Mouse (Mus musculus) Patski (cell line): ENCODE data around the gene Txn2. TPM values are rescaled to one million over a fixed set of nuclear protein-coding genes. Genes with fewer than 3 reads are reported as not detected.

Experiments used
- ATAC-seq: fragments of 100-300 bp; one replicate; pipeline ENCODE4 v1.8.0; 2021
- CTCF ChIA-PET: fragments of 350-600 bp; sonication (Branson Sonifier 250); formaldehyde crosslinking; loops from one replicate; lab custom pipeline; 2022; ENCODE audit warnings: inconsistent platforms; lab: Charles Lee
- POLR2A ChIA-PET: fragments of 350-600 bp; sonication (Branson Sonifier 250); formaldehyde crosslinking; loops from one replicate; lab custom pipeline; 2022; ENCODE audit warnings: antibody characterized with exemption, inconsistent platforms; lab: Charles Lee
- DNase-seq: peaks from one replicate; pipeline ENCODE4 v3.0.0-alpha.2; 2011; ENCODE audit warnings: low read depth, low spot score
- H3K27me3 ChIP-seq: fragments of 371-371 bp; one replicate; pipeline ENCODE4 v1.5.1; 2021
- CTCF ChIP-seq: fragments of 100-300 bp; IDR thresholded peaks from one replicate; pipeline ENCODE4 v1.5.1; 2021
- in situ Hi-C: fragments of 300-500 bp; cut with MboI; formaldehyde crosslinking; loops from 3 replicates; pipeline ENCODE4 v1.11.1; 2018; ENCODE audit warnings: low pct_unique_long_range_greater_than_20kb, mixed read lengths
- polyA plus RNA-seq: library from polyadenylated mRNA; unstranded; gene quantifications from one replicate; pipeline ENCODE4 v1.2.3, GENCODE M21; 2021

The Txn2 gene
- polyA plus RNA-seq, 1 experiment from 2014 or later, result 181 TPM

DNA sequence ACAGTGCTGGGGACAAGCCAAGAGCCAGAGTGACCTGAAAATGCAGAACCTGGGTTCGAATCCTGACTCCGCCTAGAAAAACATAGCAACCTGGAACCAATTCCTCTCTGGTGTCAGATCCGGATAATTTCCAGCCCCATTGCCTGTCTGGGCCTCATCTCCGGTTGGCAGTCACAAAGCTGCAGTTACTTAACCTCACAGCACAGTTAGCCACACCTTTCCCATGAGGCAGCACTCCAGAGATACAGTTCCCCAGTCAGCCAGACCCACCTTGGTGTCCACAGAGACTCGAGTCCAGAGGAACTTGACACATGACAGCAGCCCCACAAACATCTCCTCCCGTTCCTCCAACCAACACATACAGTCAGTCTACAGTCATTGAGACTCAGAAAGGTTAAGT is 43.6 kb downstream of the Txn2 start:
- in situ Hi-C loops, result loop anchor here (5.0 kb wide), 1 partner anchor 38 kb away; no protein-coding TSS in a partner anchor
- POLR2A ChIA-PET, result interaction anchor here (0.5 to 1.6 kb wide), 3 partner anchors 53 to 495 kb away, joined by 3 to 4 read pairs (median 3); no protein-coding TSS in a partner anchor
- DNase-seq, result no peak
- TF ChIP-seq CTCF, result no peak
- H3K27me3 ChIP-seq, result no peaks in the 10 kb centered on the region
- CTCF ChIA-PET, result interaction anchor here (1.9 kb wide), 1 partner anchor 33 kb away, joined by 5 read pairs; no protein-coding TSS in a partner anchor
- no peak for ATAC-seq

DNA sequence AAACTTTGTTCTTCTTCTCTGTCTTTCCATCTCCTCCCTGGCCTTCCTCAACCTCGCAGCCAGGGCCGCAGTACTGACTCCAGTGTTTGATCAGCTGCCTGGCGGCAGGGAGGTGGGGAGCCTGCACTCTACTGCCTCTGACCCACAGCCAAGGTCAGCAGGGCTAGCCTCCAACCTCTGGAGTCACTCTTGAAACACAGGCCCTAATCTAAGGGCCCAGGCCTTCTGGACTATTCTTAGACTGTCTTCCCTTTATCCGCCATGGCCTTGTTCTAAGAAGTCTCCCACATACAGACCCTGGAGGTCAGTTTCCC is 45.2 kb downstream of the Txn2 start:
- H3K27me3 ChIP-seq, result no peaks in the 10 kb centered on the region
- ChIA-PET POLR2A (interaction anchor here (2.6 kb wide), 1 partner anchor 42 kb away, joined by 12 read pairs; the partner anchor contains the start of gene Myh9), CTCF (interaction anchor here (1.3 kb wide), 1 partner anchor 32 kb away, joined by 4 read pairs; no protein-coding TSS in a partner anchor)
- in situ Hi-C loops, result no loop called here
- TF ChIP-seq CTCF, result no peak
- no peak for DNase-seq
- ATAC-seq, result no peak

DNA sequence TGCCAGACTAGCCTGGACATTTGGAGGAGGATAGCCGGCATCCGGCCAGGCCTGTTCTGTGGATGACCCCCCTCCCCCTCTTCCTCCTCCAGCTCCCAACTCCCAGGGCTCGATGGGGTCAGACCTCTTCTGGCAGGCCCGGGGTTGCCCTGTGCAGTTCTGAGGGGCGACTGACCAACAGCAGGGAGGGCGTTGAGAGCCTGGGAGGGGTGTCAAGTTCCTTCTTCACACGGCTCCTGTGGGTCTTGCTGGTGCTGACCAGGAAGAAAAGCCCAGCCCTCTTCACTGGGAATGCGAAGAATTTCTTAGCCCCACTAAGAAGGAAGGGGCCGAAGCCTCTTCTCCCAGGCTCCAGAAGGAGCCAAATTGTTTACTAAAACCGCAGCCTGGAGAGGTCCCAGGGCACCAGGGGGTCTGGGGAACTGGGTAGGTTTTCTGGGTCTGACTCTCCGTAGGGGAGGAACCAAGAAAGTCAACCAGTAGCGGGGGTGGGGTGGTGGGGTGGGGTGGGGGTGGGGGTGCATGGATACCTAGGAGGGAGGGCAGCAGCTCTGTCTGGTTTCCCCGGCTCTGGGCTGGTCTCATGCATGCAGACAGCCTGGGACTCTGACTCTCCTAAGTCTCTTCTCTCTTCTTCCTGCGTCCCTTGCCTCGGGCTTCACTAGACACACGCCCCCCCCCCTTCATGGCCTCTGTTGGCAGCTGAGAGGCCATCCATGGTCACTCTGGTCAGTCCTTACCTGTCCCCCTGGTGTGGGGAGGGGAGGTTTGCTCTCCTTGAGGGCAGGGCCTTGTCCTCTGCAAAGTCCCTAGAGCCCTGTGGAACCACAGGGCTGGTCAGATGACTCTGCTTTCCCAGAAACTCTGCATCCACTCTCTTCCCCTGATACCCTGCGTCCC is 45.8 kb downstream of the Txn2 start:
- ChIA-PET CTCF (interaction anchor here (1.3 kb wide), 1 partner anchor 33 kb away, joined by 4 read pairs; no protein-coding TSS in a partner anchor), POLR2A (interaction anchor here (0.5 to 2.6 kb wide), 6 partner anchors 17 to 46 kb away, joined by 3 to 12 read pairs (median 4); partner anchors contain the start of gene Myh9)
- in situ Hi-C loops, result no loop called here
- DNase-seq (peak; percentile 96), ATAC-seq (peak; percentile 90)
- no peaks in the 10 kb centered on the region for H3K27me3 ChIP-seq
- TF ChIP-seq CTCF, result no peak

GRCm38 (mm10) chr15:77882297-77882696 is 46.5 kb downstream of the Txn2 start:
- CTCF ChIA-PET, result interaction anchor here (1.9 kb wide), 1 partner anchor 34 kb away, joined by 4 read pairs; no protein-coding TSS in a partner anchor
- DNase-seq (no peak), ATAC-seq (no peak)
- POLR2A ChIA-PET, result interaction anchor here (0.7 to 2.6 kb wide), 6 partner anchors 16 to 46 kb away, joined by 3 to 12 read pairs (median 4); partner anchors contain the start of gene Myh9
- H3K27me3 ChIP-seq, result no peaks in the 10 kb centered on the region
- TF ChIP-seq CTCF, result no peak
- in situ Hi-C loops, result no loop called here

DNA sequence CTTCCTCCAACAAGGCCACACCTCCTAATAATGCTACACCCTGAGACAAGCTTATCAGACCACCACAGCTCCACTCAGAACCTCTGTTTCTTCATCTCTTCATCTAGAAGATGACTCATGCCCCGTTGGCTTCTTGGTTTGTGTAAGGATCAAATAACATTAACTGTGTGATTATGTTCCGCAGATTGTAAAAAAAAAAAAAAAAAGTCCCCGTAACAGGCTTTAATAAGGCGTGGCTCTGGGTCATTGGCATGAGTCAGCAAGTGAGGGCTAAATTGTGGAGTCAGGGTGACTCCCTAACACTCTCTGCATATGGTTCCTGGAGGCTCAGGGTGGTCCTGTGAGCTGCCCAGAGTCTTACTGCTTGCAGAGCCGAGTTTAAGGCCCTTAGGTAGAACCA is 47.1 kb downstream of the Txn2 start:
- ATAC-seq (no peak), DNase-seq (no peak)
- ChIA-PET POLR2A (interaction anchor here (1.0 to 2.6 kb wide), 5 partner anchors 15 to 45 kb away, joined by 3 to 12 read pairs (median 4); partner anchors contain the start of gene Myh9), CTCF (interaction anchor here (1.9 kb wide), 1 partner anchor 35 kb away, joined by 4 read pairs; no protein-coding TSS in a partner anchor)
- in situ Hi-C loops, result no loop called here
- no peak for TF ChIP-seq CTCF
- H3K27me3 ChIP-seq, result no peaks in the 10 kb centered on the region

DNA sequence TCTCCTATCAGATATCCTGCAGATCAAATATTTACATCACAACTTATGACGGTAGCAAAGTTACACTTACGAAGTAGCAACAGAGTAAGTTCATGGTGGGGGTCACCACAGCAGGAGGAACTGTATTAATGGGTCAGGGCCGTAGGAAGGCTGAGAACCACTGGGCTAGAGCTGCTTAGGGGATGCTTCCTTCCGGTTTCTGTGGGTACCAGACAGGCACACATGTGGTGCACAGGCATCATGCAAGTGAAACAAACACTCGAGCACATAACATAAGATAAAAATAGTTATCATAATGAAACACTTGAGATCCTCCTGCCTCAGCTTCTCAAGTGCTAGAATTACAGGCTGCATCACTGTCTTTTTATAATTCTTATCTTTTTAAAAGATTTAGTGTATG is 48.1 kb downstream of the Txn2 start:
- in situ Hi-C loops, result no loop called here
- CTCF ChIA-PET, result interaction anchor here (1.9 kb wide), 1 partner anchor 36 kb away, joined by 4 read pairs; no protein-coding TSS in a partner anchor

DNA sequence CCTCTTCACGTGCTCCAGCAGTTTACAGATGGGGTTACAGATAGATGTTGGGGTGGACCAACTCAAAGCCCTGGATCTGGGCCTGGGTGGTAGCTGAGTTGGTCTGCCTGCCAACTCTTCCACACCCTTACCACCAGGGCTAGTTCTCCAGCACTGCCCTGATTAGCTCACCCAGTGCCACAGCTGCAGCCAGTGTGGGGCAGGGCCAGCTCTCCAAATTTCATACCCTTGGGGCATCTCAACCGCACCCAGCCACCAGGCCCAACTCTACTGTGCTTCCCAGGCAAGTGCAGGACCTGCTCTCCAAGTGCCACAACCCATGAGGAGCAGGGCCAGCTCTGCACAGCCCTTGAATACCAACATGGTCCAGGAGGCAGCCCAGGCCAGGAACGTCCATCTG is 49.0 kb downstream of the Txn2 start:
- ATAC-seq (no peak), DNase-seq (no peak)
- H3K27me3 ChIP-seq, result no peaks in the 10 kb centered on the region
- in situ Hi-C loops, result no loop called here
- ChIA-PET CTCF (interaction anchor here (1.1 kb wide), 1 partner anchor 32 kb away, joined by 3 read pairs; no protein-coding TSS in a partner anchor), POLR2A (no interaction called here)
- no peak for TF ChIP-seq CTCF

More for the DNA sequence above, 48.1 kb downstream of the Txn2 start:
- TF ChIP-seq CTCF, result no peak
- POLR2A ChIA-PET, result no interaction called here
- DNase-seq (no peak), ATAC-seq (no peak)
- no peaks in the 10 kb centered on the region for H3K27me3 ChIP-seq

GRCm38 (mm10) chr15:77877209-77877608 is 51.6 kb downstream of the Txn2 start:
- ATAC-seq (no peak), DNase-seq (no peak)
- in situ Hi-C loops, result no loop called here
- no peaks in the 10 kb centered on the region for H3K27me3 ChIP-seq
- CTCF ChIA-PET, result interaction anchor here (1.2 to 1.4 kb wide), 3 partner anchors 11 to 40 kb away, joined by 3 to 4 read pairs (median 3); no protein-coding TSS in a partner anchor
- POLR2A ChIA-PET, result no interaction called here
- no peak for TF ChIP-seq CTCF

DNA sequence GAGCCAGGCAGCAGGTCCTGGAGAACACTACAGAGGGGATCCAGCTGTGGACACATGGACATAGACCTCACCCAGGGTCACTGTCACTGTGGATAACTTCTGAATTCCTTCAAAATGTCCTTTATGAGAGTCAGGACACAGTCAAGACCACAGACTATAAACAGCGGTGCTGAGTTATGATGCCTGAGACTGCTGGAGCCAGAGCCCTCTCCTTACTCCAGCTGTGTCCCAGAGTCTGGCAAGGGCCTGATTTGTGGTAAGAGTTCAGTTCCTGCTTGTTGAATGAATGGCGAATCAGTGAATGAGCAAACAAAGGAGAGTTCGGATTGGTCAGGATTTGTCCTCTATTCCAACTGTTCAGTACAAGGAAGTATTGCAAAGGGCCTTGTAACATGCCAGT is 52.1 kb downstream of the Txn2 start:
- in situ Hi-C loops, result no loop called here
- no peak for ATAC-seq

DNA sequence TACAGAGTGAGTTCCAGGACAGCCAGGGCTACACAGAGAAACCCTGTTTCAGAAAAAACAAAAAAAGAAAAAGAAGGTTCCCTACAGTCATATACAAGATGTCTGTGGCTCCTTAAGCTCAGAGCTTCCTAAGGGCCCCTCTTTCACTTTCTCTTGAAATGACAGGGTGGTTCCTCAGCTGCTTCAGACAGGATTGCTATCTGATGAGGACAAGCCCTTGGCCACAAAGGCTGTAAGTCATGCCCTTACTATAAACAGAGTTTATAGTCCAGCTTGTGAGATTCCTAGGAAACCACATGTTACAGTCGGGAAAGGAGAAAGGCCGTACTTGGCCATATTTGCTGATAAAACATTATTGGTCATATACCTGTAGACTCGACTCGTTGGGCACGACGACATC is 52.9 kb downstream of the Txn2 start:
- in situ Hi-C loops, result no loop called here
- ATAC-seq, result no peak
- DNase-seq, result no peak
- H3K27me3 ChIP-seq, result no peaks in the 10 kb centered on the region
- TF ChIP-seq CTCF, result no peak
- ChIA-PET POLR2A (interaction anchor here (1.0 kb wide), 1 partner anchor 14 kb away, joined by 3 read pairs; no protein-coding TSS in a partner anchor), CTCF (interaction anchor here (0.9 kb wide), 1 partner anchor 9 kb away, joined by 4 read pairs; no protein-coding TSS in a partner anchor)

More for the DNA sequence above, 52.1 kb downstream of the Txn2 start:
- POLR2A ChIA-PET, result no interaction called here
- no peak for TF ChIP-seq CTCF
- no peak for DNase-seq
- CTCF ChIA-PET, result interaction anchor here (1.4 kb wide), 2 partner anchors 11 to 41 kb away, joined by 3 to 4 read pairs; no protein-coding TSS in a partner anchor
- no peaks in the 10 kb centered on the region for H3K27me3 ChIP-seq
